In genomic region chr2:32756674-32757055, GRCm38 (mm10) we compare ENCODE assay signal across 8 mouse cellular contexts. TPM values are rescaled to one million over a fixed set of nuclear protein-coding genes. Genes with fewer than 3 reads are reported as not detected.
DNase-seq lines count a peak whose midpoint lies in the region; ATAC-seq lines count a peak whose summit lies in the region.

No protein-coding gene starts in this region.

- peaks cover 3% of the 10 kb centered on the region; the same call in 1 of the 2 replicates for H3K4me1 ChIP-seq in lung, embryonic 16.5 days (replicated peaks; ENCODE audit: control insufficient read depth, insufficient read depth, low read length)
- 0 out of 2 replicates have a peak, but pooled peaks cover 9% of the 10 kb centered on the region for H3K4me1 ChIP-seq in forebrain, embryonic 14.5 days (ENCODE audit: control insufficient read depth, insufficient read depth, low read length)
- H3K4me1 ChIP-seq in limb, embryonic 15.5 days, result peaks cover 14% of the 10 kb centered on the region
- H3K4me1 ChIP-seq in neural tube, embryonic 14.5 days (ENCODE audit: control insufficient read depth, insufficient read depth, low read length), result peaks cover 9% of the 10 kb centered on the region

- H3K36me3 ChIP-seq in lung, embryonic 16.5 days (ENCODE audit: control insufficient read depth, insufficient read depth, low read length), result peaks cover 7% of the 10 kb centered on the region
- peaks cover 48% of the 10 kb centered on the region for H3K36me3 ChIP-seq in forebrain, embryonic 14.5 days (ENCODE audit: control insufficient read depth, insufficient read depth, low read length)
- peaks cover 41% of the 10 kb centered on the region for H3K36me3 ChIP-seq in limb, embryonic 15.5 days
- peaks cover 39% of the 10 kb centered on the region for H3K36me3 ChIP-seq in neural tube, embryonic 14.5 days (ENCODE audit: control insufficient read depth, insufficient read depth, low read length)

- H3K27me3 ChIP-seq in lung, embryonic 16.5 days (ENCODE audit: control insufficient read depth, insufficient read depth, low read depth, low read length), result no peaks in the 10 kb centered on the region
- no peaks in the 10 kb centered on the region for H3K27me3 ChIP-seq in forebrain, embryonic 14.5 days (replicated peaks; ENCODE audit: control insufficient read depth, insufficient read depth, low read length)
- no peaks in the 10 kb centered on the region for H3K27me3 ChIP-seq in limb, embryonic 15.5 days
- no peaks in the 10 kb centered on the region for H3K27me3 ChIP-seq in neural tube, embryonic 14.5 days (ENCODE audit: control insufficient read depth, insufficient read depth, low read length)

- no peak for DNase-seq in lung, postnatal 36 days
- no peak for DNase-seq in forebrain, embryonic 14.5 days (ENCODE audit: low spot score)
- DNase-seq in thymus, adult 18-20 months, result no peak
- no peak for DNase-seq in left cerebral cortex, postnatal 36 days (ENCODE audit: low spot score in 2 of 2)
- DNase-seq in layer of hippocampus, adult 9-11 months, result no peak

- no peaks in the 10 kb centered on the region for H3K9me3 ChIP-seq in lung, embryonic 16.5 days (ENCODE audit: control insufficient read depth, low read length)
- no peaks in the 10 kb centered on the region for H3K9me3 ChIP-seq in forebrain, embryonic 14.5 days (replicated peaks; ENCODE audit: control insufficient read depth, low read length)
- H3K9me3 ChIP-seq in limb, embryonic 15.5 days, result no peaks in the 10 kb centered on the region
- H3K9me3 ChIP-seq in neural tube, embryonic 14.5 days (ENCODE audit: control insufficient read depth, low read length), result no peaks in the 10 kb centered on the region

- peak overlapping the region; percentile 28 for H3K4me2 ChIP-seq in lung, embryonic 16.5 days (ENCODE audit: low read depth, low read length)
- 0 out of 2 replicates have a peak overlapping the region, but pooled peaks have one; percentile 4 for H3K4me2 ChIP-seq in forebrain, embryonic 14.5 days (ENCODE audit: low read length)
- H3K4me2 ChIP-seq in limb, embryonic 15.5 days, result no peak overlapping the region
- peak overlapping the region; percentile 18; the same call in 1 of the 2 replicates for H3K4me2 ChIP-seq in neural tube, embryonic 14.5 days (ENCODE audit: low read depth, low read length)

- 33% methylated on average over 6 of the region's 6 CpGs for WGBS in lung, embryonic 16.5 days
- 28% methylated on average over 6 of the region's 6 CpGs for WGBS in forebrain, embryonic 14.5 days
- WGBS in limb, embryonic 15.5 days, result 36% methylated on average over 6 of the region's 6 CpGs
- WGBS in neural tube, embryonic 14.5 days, result 32% methylated on average over 6 of the region's 6 CpGs

- H3K9ac ChIP-seq in lung, embryonic 16.5 days (ENCODE audit: low read length), result no peak overlapping the region
- H3K9ac ChIP-seq in forebrain, embryonic 14.5 days (ENCODE audit: low read length), result no peak overlapping the region
- no peak overlapping the region for H3K9ac ChIP-seq in limb, embryonic 15.5 days
- no peak overlapping the region for H3K9ac ChIP-seq in neural tube, embryonic 14.5 days (replicated peaks; ENCODE audit: low read depth, low read length)

- no peak overlapping the region for H3K27ac ChIP-seq in lung, embryonic 16.5 days (ENCODE audit: low read length)
- no peak overlapping the region for H3K27ac ChIP-seq in forebrain, embryonic 14.5 days (ENCODE audit: low read depth, low read length)
- no peak overlapping the region for H3K27ac ChIP-seq in limb, embryonic 15.5 days
- H3K27ac ChIP-seq in neural tube, embryonic 14.5 days (ENCODE audit: low read depth, low read length), result no peak overlapping the region

- intact Hi-C loops in left cerebral cortex, postnatal 36 days (cut with DNase I), result loop anchor here (1.0 kb wide), 1 partner anchor 43 kb away; the partner anchor contains the start of gene Cdk9

- H3K4me3 ChIP-seq in lung, embryonic 16.5 days (ENCODE audit: low read length), result peak overlapping the region; percentile 80; the same call in 1 of the 2 replicates
- no peak overlapping the region for H3K4me3 ChIP-seq in forebrain, embryonic 14.5 days (ENCODE audit: low read depth, low read length)
- H3K4me3 ChIP-seq in limb, embryonic 15.5 days, result peak overlapping the region; percentile 77; the same call in 1 of the 2 replicates
- H3K4me3 ChIP-seq in neural tube, embryonic 14.5 days (ENCODE audit: low read depth, low read length), result no peak overlapping the region

- ATAC-seq in lung, embryonic 16.5 days (ENCODE audit: low read depth), result peak; percentile 17
- ATAC-seq in forebrain, embryonic 14.5 days, result peak; percentile 51
- no peak for ATAC-seq in limb, embryonic 15.5 days (ENCODE audit: insufficient number of reproducible peaks, low FRiP score, low TSS enrichment, low read depth)
- ATAC-seq in neural tube, embryonic 14.5 days (ENCODE audit: low read depth), result peak; percentile 39; the same call in 1 of the 2 replicates

RNA-seq across cellular contexts. Expression of gene Tor2a, which starts 0.4 kb away (rescaled TPM):
- 61.7 and 63.5 TPM in 2 replicates for polyA plus RNA-seq in lung, embryonic 16.5 days (2015; fragmentation: Nextera tagmentation; extraction: Ambion mirVana)
- 67.9 and 71.2 TPM in 2 replicates for polyA plus RNA-seq in forebrain, embryonic 14.5 days (2014; fragmentation: Nextera tagmentation; extraction: Ambion mirVana)
- 68.5 and 71.7 TPM in 2 replicates for polyA plus RNA-seq in limb, embryonic 15.5 days (2015; fragmentation: Nextera tagmentation; extraction: Ambion mirVana)
- polyA plus RNA-seq in neural tube, embryonic 14.5 days (2014; fragmentation: Nextera tagmentation; extraction: Ambion mirVana), result 56.0 and 57.6 TPM in 2 replicates
- total RNA-seq in left cerebral cortex, postnatal 36 days (2021), result 10 to 100 TPM; 27.8 to 29.9 TPM

RNA-seq across cellular contexts. Expression of gene 6330409D20Rik, which starts 15.8 kb away (rescaled TPM):
- polyA plus RNA-seq in lung, embryonic 16.5 days (2015; fragmentation: Nextera tagmentation; extraction: Ambion mirVana), result 0.34 and 0.43 TPM in 2 replicates
- 3.2 and 3.4 TPM in 2 replicates for polyA plus RNA-seq in forebrain, embryonic 14.5 days (2014; fragmentation: Nextera tagmentation; extraction: Ambion mirVana)
- polyA plus RNA-seq in limb, embryonic 15.5 days (2015; fragmentation: Nextera tagmentation; extraction: Ambion mirVana), result not detected in 2 replicates
- polyA plus RNA-seq in neural tube, embryonic 14.5 days (2014; fragmentation: Nextera tagmentation; extraction: Ambion mirVana), result 3.9 TPM in 2 replicates
- 1 to 10 TPM; 2.5 to 3.2 TPM for total RNA-seq in left cerebral cortex, postnatal 36 days (2021)

RNA-seq across cellular contexts. Expression of gene Ttc16, which starts 18.8 kb away (rescaled TPM):
- 1.2 and 2.1 TPM in 2 replicates for polyA plus RNA-seq in lung, embryonic 16.5 days (2015; fragmentation: Nextera tagmentation; extraction: Ambion mirVana)
- 0.27 and 0.80 TPM in 2 replicates for polyA plus RNA-seq in forebrain, embryonic 14.5 days (2014; fragmentation: Nextera tagmentation; extraction: Ambion mirVana)
- 0.12 and 0.13 TPM in 2 replicates for polyA plus RNA-seq in limb, embryonic 15.5 days (2015; fragmentation: Nextera tagmentation; extraction: Ambion mirVana)
- polyA plus RNA-seq in neural tube, embryonic 14.5 days (2014; fragmentation: Nextera tagmentation; extraction: Ambion mirVana), result 0.36 and 0.82 TPM in 2 replicates
- under 1 TPM; 0.41 to 0.72 TPM for total RNA-seq in left cerebral cortex, postnatal 36 days (2021)

RNA-seq across cellular contexts. Expression of gene Ptrh1, which starts 18.9 kb away (rescaled TPM):
- polyA plus RNA-seq in lung, embryonic 16.5 days (2015; fragmentation: Nextera tagmentation; extraction: Ambion mirVana), result 4.1 and 4.5 TPM in 2 replicates
- 4.7 and 5.1 TPM in 2 replicates for polyA plus RNA-seq in forebrain, embryonic 14.5 days (2014; fragmentation: Nextera tagmentation; extraction: Ambion mirVana)
- polyA plus RNA-seq in limb, embryonic 15.5 days (2015; fragmentation: Nextera tagmentation; extraction: Ambion mirVana), result 6.6 and 7.2 TPM in 2 replicates
- polyA plus RNA-seq in neural tube, embryonic 14.5 days (2014; fragmentation: Nextera tagmentation; extraction: Ambion mirVana), result 3.7 and 4.8 TPM in 2 replicates
- 1 to 10 TPM; 7.2 to 9.2 TPM for total RNA-seq in left cerebral cortex, postnatal 36 days (2021)

RNA-seq across cellular contexts. Expression of gene Cfap157, which starts 27.6 kb away (rescaled TPM):
- polyA plus RNA-seq in lung, embryonic 16.5 days (2015; fragmentation: Nextera tagmentation; extraction: Ambion mirVana), result 2.1 and 2.4 TPM in 2 replicates
- polyA plus RNA-seq in forebrain, embryonic 14.5 days (2014; fragmentation: Nextera tagmentation; extraction: Ambion mirVana), result 0.17 and 0.30 TPM in 2 replicates
- 0.37 and 1.0 TPM in 2 replicates for polyA plus RNA-seq in limb, embryonic 15.5 days (2015; fragmentation: Nextera tagmentation; extraction: Ambion mirVana)
- 0.48 TPM in 2 replicates for polyA plus RNA-seq in neural tube, embryonic 14.5 days (2014; fragmentation: Nextera tagmentation; extraction: Ambion mirVana)
- under 1 TPM in 1 of 2 experiments, not detected in 1; 0.29 TPM for total RNA-seq in left cerebral cortex, postnatal 36 days (2021)

Comparison
In these comparisons a context has a peak if more than half of its experiments do, and no peak if none do; other contexts are left out.
1. H3K4me3 ChIP-seq: peak in lung, embryonic 16.5 days (single experiment) and limb, embryonic 15.5 days (single experiment); none in forebrain, embryonic 14.5 days (single experiment) and neural tube, embryonic 14.5 days (single experiment).